Mouse (Mus musculus) telencephalon, adult 2 months (tissue): ENCODE data around the gene Tmem80.

ENCODE experiments used
- DNase-seq: peaks from one replicate; pipeline ENCODE4 v3.0.0-alpha.2; 2011; ENCODE audit warnings: low read depth, low spot score

Tmem80 gene

DNA sequence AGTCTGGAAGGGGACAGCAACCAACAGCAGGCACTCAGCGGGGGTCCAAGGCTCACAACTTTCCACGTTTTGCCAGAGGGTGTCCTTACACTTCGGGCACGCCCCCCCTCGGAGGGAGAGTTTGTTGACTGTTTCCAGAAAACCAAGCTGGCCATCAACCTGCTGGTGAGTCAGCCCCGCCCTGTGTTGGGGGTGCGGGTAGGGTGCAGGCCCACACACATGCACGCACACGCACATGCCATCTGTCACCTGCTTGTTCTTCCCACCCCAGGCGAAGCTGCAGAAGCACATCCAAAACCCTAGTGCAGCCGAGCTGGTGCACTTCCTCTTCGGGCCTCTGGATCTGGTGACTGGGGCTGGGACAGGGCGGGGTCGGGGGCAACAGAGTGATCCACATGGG is 29.4 kb downstream of the Tmem80 start:
- DNase-seq = no peak

GRCm38 (mm10) chr7:141361510-141361909 is 34.0 kb downstream of the Tmem80 start:
- no peak for DNase-seq

GRCm38 (mm10) chr7:141363106-141363751 is 35.7 kb downstream of the Tmem80 start:
- peak; percentile 50 for DNase-seq

- DNase-seq = no peak
These were observed 36.2 kb downstream of the Tmem80 start for GRCm38 (mm10) chr7:141363752-141364125.

- DNase-seq = no peak
These were observed 37.0 kb downstream of the Tmem80 start for GRCm38 (mm10) chr7:141364349-141365048.

DNA sequence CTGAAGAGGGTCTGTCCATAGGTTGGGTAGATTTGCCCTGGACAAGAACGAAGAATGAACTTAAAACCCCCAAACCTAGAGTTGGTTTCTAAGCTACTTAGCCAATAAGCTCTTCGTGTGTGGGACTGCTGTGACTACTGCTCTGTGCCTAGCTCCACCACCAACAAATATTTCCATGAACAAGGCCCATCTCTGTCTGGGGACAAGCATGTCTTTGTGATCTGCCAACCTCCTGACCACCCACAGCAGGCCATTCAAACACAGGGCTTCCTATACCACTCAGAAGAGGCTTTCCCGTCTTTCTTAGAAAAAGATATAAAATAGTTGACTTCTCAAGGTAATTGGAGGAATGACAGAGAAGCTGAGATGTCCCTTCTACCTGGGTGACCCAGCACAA is 37.5 kb downstream of the Tmem80 start:
- DNase-seq = peak; percentile 69

DNA sequence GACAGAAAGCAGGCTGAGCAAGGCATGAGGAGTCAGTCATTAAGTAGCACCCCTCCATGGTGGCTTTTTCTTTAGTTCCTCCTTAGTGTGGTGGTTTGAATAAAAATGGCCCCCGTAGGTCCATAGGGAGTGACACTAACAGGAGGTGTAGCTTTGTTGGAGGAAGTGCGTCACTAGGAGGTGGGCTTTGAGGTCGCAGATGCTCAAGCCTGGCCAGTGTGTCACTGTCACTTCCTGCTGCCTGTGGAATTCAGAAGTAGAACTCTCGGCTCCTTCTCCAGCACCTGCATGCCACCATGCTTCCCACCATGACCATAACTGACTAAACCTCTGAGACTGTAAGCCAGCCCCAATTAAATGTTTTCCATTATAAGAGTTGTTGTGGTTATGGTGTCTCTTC is 39.8 kb downstream of the Tmem80 start:
- DNase-seq = no peak

GRCm38 (mm10) chr7:141369918-141370317 is 42.4 kb downstream of the Tmem80 start:
- no peak for DNase-seq

DNA sequence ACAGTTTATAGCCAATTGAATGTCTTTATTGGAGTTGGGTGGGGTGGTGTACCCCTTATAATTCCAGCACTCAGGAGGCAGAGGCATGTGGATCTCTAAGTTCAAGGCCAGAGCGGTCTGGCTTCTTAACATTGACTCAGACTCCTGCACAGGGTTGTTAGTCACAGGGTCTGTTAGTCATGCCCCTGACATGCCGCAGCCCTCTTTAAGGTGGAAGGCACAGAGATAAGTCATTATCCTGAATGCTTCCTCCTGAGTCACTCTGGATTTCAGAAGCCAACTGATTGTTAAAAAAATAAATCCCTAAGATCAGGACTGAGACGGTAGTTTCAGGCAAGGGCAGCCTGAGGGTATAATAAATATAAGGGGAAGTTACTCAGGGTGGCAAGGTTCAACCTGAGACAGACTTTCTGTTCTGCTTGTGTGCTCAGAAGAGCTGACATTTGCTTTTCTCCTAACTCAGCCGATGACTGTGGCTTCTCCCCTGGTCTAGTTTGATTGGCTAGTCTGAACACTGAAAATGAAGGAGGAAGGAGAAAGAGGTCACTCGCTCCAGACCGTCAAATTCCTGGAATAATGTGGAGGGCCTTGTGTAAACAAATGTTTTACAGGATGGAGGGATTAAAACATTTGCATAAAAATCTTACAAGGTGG is 44.5 kb downstream of the Tmem80 start:
- DNase-seq = no peak

GRCm38 (mm10) chr7:141373611-141374010 is 46.1 kb downstream of the Tmem80 start:
- no peak for DNase-seq

DNA sequence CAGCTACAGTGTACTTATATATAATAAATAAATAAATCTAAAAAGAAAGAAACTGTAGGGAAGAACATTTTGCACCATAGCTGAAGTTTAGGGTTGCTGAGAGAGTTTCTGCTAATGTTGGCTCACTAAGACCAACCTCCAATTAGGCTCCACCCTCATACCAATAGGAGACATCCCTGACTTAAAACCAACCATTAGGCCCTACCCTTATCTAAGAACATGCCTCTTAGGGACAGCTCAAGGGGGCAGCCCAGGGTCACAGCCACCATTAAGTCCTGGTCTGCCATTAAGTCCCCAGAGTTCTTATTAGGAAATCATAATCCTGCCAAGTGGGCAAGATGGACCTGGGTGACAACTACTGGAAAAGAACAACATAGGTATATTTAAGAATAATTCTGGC is 46.9 kb downstream of the Tmem80 start:
- DNase-seq = no peak

DNA sequence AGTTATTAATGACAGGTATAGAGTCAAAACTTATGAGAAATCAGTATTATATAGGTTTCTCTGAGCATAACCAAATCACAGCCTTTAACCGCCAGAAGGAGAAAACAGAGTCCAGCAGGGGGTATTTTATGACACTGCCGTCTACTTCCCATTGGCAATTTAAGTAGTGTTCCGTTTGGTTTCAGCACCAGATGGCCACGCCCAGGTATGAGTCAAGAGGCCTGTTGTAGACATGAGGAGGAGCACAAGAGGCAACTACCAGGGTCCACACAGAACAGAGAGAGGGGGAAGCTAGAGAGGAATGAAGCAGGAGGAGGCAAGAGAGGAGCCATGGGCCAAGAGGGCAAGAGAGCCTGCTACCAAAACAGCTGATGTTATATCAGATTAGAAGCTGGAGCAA is 52.0 kb downstream of the Tmem80 start:
- DNase-seq = no peak

GRCm38 (mm10) chr7:141381068-141381835 is 53.7 kb downstream of the Tmem80 start:
- no peak for DNase-seq
